Mouse (Mus musculus) kidney, adult 2 months (tissue): ENCODE results near the gene Tekt3. TPM values are rescaled to one million over a fixed set of nuclear protein-coding genes. Genes with fewer than 3 reads are reported as not detected.

ENCODE experiments used
- DNase-seq: peaks from one replicate; pipeline ENCODE4 v3.0.0; 2021
- H3K27ac ChIP-seq: fragments of 200-500 bp; 2 replicates; pipeline ENCODE4 v1.5.1; 2012; ENCODE audit warnings: low read depth, low read length, control low read depth, inconsistent platforms; ENCODE audit not compliant: insufficient read depth
- H3K27me3 ChIP-seq: fragments of 200-500 bp; replicated peaks from 2 replicates; pipeline ENCODE4 v1.6.1; 2012; ENCODE audit warnings: mild to moderate bottlenecking, moderate library complexity, low read length, inconsistent platforms; ENCODE audit not compliant: control insufficient read depth, insufficient read depth
- H3K36me3 ChIP-seq: fragments of 200-500 bp; 2 replicates; pipeline ENCODE4 v1.6.1; 2012; ENCODE audit warnings: mild to moderate bottlenecking, moderate library complexity, low read length, inconsistent platforms; ENCODE audit not compliant: control insufficient read depth, insufficient read depth
- H3K4me1 ChIP-seq: fragments of 200-500 bp; 2 replicates; pipeline ENCODE4 v1.6.1; 2011; ENCODE audit warnings: low read length; ENCODE audit not compliant: control insufficient read depth, insufficient read depth
- H3K4me3 ChIP-seq: fragments of 200-500 bp; 2 replicates; pipeline ENCODE4 v1.5.1; 2011; ENCODE audit warnings: mild to moderate bottlenecking, low read depth, low read length, control low read depth; ENCODE audit not compliant: insufficient read depth
- CTCF ChIP-seq: fragments of 200-500 bp; conservative IDR thresholded peaks from 2 replicates; pipeline ENCODE4 v1.5.1; 2011; ENCODE audit warnings: low read depth, mild to moderate bottlenecking, control low read depth, low read length, moderate library complexity, mixed read lengths; ENCODE audit not compliant: insufficient read depth, insufficient read length
- POLR2A ChIP-seq: fragments of 200-500 bp; IDR thresholded peaks from one replicate; pipeline ENCODE4 v1.6.1; 2011; ENCODE audit warnings: low read depth, low read length, control low read depth
- WGBS: fragments of 180-500 bp; shearing (Covaris S2); methylation state at CpG from one replicate; pipeline ENCODE4 v1.1.7; 2018; 5-methylcytosine and 5-hydroxymethylcytosine counted together
- polyA plus RNA-seq: library from polyadenylated mRNA; depleted of rRNA; stranded (reverse); fragments of >200 nt; gene quantifications from 2 replicates; pipeline ENCODE4 v1.2.3, GENCODE M21; 2012

Tekt3 gene
- polyA plus RNA-seq, 1 experiment, result not detected

DNA sequence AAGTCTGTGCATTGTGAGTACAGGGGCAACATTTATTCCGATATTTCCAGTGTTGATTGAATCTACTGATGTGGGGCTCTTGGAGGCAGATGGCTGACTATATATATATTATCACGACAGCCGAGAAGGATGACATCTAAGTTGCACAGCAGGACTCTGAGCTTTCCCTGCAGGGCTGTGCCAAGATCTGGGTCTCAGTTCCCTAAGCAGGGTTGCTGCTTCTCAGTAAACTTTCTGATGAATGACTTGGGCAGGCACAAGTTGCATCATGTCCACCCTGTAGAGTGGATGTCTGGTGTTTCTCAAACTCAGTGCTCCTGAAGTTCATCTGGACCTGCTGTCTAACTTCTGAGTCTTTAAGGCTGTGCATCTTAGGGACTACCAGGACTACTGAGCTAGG lies 15.7 kb upstream of the Tekt3 start:
- TF ChIP-seq POLR2A (no peak), CTCF (no peak)
- 81% methylated on average over 3 of the region's 3 CpGs for WGBS
- no peak overlapping the region for H3K27ac ChIP-seq

DNA sequence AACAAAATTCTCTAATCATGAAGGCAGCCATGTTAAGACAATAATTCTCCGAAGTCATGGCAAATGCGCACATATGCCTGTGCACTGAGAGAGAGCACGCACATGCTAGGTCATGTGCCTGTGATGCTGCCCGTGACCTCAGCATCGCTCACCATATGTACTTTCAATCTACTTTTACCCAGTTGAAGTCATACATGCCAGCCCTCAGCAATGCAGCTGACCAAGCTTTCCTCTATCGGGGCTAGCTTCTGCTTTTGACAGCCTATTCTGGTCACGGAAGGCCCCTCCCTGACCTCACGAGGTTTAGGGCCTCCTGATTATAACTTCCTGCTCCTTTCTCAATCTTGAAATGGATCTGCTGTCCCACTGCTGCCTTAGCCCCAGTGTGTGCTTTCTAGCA lies 15.1 kb upstream of the Tekt3 start:
- no peaks in the 10 kb centered on the region for H3K4me1 ChIP-seq

More for the DNA sequence above, 15.7 kb upstream of the Tekt3 start:
- Histone ChIP-seq H3K4me1 (no peaks in the 10 kb centered on the region), H3K4me3 (no peak overlapping the region), H3K36me3 (no peaks in the 10 kb centered on the region), H3K27me3 (no peaks in the 10 kb centered on the region)
- DNase-seq, result no peak

DNA sequence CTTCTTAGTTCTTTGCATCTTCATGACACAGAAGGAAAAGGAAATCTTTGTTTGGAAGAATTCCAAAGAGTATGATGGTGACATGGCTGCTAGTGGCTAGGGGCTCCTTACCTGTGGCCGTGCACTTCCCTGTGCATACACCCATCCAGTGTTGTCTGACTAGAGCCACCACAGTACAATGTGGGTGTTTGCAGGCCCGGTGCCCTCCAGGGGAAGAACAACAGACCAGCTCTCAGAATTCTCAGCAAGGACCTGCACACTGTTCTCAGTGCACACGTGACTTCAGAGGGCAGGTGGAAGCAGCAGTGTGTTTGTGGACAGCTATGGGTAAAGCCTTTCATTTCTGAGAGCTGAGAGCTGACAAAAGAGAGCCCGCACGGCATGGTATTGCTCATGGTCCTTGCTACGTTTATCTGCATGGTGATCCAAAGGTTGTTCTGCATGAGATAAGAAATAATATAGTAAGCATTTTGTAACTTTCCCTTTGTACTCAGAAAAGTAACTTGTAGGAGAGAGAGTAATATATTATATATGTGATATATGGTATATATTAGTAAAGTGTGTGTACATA lies 11.0 kb upstream of the Tekt3 start:
- DNase-seq, result no peak
- 93% methylated on average over 6 of the region's 6 CpGs for WGBS
- no peaks in the 10 kb centered on the region for H3K4me1 ChIP-seq
- no peak overlapping the region for H3K4me3 ChIP-seq
- no peak overlapping the region for H3K27ac ChIP-seq
- no peaks in the 10 kb centered on the region for H3K36me3 ChIP-seq
- no peak for TF ChIP-seq CTCF
- TF ChIP-seq POLR2A, result no peak
- H3K27me3 ChIP-seq, result no peaks in the 10 kb centered on the region

More for the DNA sequence above, 15.1 kb upstream of the Tekt3 start:
- Histone ChIP-seq H3K36me3 (no peaks in the 10 kb centered on the region), H3K4me3 (no peak overlapping the region), H3K27me3 (no peaks in the 10 kb centered on the region), H3K27ac (no peak overlapping the region)
- TF ChIP-seq POLR2A, result no peak
- no peak for TF ChIP-seq CTCF
- 86% methylated on average over 8 of the region's 8 CpGs for WGBS
- DNase-seq, result peak; percentile 19

GRCm38 (mm10) chr11:63051041-63051440 lies 10.4 kb upstream of the Tekt3 start:
- H3K27ac ChIP-seq, result no peak overlapping the region
- peak; percentile 26 for DNase-seq
- H3K27me3 ChIP-seq, result no peaks in the 10 kb centered on the region
- WGBS, result 91% methylated on average over 7 of the region's 7 CpGs
- H3K36me3 ChIP-seq, result no peaks in the 10 kb centered on the region
- no peaks in the 10 kb centered on the region for H3K4me1 ChIP-seq
- TF ChIP-seq POLR2A, result no peak
- TF ChIP-seq CTCF, result no peak
- no peak overlapping the region for H3K4me3 ChIP-seq

- 95% methylated on average over 10 of the region's 10 CpGs for WGBS
- no peak overlapping the region for H3K27ac ChIP-seq
- H3K4me3 ChIP-seq, result no peak overlapping the region
- TF ChIP-seq CTCF (no peak), POLR2A (no peak)
- no peak for DNase-seq
- no peaks in the 10 kb centered on the region for H3K4me1 ChIP-seq
- H3K27me3 ChIP-seq, result no peaks in the 10 kb centered on the region
- no peaks in the 10 kb centered on the region for H3K36me3 ChIP-seq
Measured at GRCm38 (mm10) chr11:63051996-63052395, 9.5 kb upstream of the Tekt3 start.

DNA sequence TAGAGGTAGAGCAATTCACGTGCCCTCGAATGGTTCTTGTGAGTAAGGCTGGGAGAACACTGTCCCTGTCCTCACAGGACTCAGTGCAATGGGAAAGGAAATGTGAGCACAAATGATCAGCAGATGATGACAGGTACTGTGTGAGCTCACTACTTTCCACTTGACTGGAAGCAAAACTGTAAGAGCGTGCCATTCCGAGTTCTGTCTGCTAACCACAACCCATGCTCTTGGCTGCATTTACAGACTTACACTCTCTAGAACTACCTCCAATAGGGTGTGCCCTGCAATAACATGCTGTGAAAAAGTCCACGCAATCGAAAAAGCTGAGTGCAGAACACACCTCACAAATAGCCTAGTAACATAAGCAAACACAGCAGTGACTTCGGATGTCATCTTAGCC lies 5.9 kb upstream of the Tekt3 start:
- no peaks in the 10 kb centered on the region for H3K36me3 ChIP-seq
- no peaks in the 10 kb centered on the region for H3K27me3 ChIP-seq
- no peak overlapping the region for H3K27ac ChIP-seq
- WGBS, result 79% methylated on average over 7 of the region's 7 CpGs
- H3K4me1 ChIP-seq, result no peaks in the 10 kb centered on the region
- no peak for DNase-seq
- no peak for TF ChIP-seq CTCF
- no peak for TF ChIP-seq POLR2A
- no peak overlapping the region for H3K4me3 ChIP-seq

DNA sequence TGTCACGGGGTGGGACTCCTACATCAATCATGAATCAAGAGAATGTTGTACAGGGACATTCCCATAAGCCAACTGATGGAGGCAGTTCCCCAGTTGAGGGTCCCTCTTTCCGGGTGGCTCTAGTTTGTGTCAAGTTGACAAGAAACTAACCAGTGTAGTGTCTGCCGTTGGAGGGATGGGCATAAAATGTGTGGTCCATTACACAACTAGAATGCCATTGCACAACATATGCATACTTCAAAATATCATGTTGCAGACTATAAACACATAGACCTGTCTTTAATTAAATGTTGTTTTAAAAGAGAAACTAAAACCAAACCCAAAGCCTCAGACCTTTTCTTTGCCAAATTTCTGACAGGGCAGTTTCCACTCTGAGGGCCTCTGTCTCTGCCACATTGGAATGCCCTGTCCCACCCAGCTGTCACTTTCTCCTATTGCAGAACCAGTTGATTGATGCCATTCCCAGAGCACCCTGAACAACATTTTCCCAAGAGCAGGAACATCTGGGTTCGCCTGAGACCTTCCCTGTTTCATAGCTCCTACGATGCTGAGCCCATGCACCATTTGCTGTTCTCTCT lies 3.0 kb upstream of the Tekt3 start:
- Histone ChIP-seq H3K36me3 (no peaks in the 10 kb centered on the region), H3K27me3 (no peaks in the 10 kb centered on the region), H3K4me3 (no peak overlapping the region), H3K4me1 (no peaks in the 10 kb centered on the region), H3K27ac (no peak overlapping the region)
- TF ChIP-seq CTCF (no peak), POLR2A (no peak)
- DNase-seq, result peak; percentile 6
- 55% methylated on average over 5 of the region's 5 CpGs for WGBS
